Mouse (Mus musculus): Measurements from ENCODE around the gene Trdn. TPM values are rescaled to one million over a fixed set of nuclear protein-coding genes. Genes with fewer than 3 reads are reported as not detected.

Trdn gene
- total RNA-seq, 2 experiments from 2014 or later, result 0.52 TPM; not detected in 1

GRCm38 (mm10) chr10:33179731-33180631, 99.6 kb downstream of the Trdn start:
- Histone ChIP-seq H3K27ac (no peak overlapping the region), H3K4me3 (no peak overlapping the region)
- no peak for DNase-seq (ENCODE audit: low spot score in 2 of 2)
- no peak for TF ChIP-seq CTCF (conservative IDR thresholded peaks at IDR 0.05)

DNA sequence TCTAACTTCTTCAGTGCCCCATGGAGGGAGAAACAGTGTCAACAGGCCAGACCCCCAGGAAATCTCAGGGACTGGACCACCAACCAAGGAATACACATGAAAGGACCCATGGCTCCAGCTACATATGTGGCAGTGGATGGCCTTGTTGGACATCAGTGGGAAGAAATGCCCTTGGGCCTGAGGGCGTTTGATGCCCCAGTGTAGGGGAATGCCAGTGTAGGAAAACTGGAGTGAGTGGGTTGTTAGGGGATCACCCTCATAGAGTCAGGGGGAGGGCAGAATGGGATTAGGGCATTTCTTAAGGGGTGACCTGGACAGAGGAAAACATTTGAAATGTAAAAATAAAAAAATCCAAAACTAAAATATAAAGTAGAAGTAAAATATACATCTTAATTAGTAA, 108.7 kb downstream of the Trdn start:
- H3K27ac ChIP-seq, result no peak overlapping the region
- no peak for TF ChIP-seq CTCF (conservative IDR thresholded peaks at IDR 0.05)
- no peak for DNase-seq (ENCODE audit: low spot score in 2 of 2)
- H3K4me3 ChIP-seq, result no peak overlapping the region

- no peak for TF ChIP-seq CTCF (conservative IDR thresholded peaks at IDR 0.05)
- H3K27ac ChIP-seq, result no peak overlapping the region
- H3K4me3 ChIP-seq, result no peak overlapping the region
- no peak for DNase-seq (ENCODE audit: low spot score in 2 of 2)
Measured at GRCm38 (mm10) chr10:33195919-33196318, 115.6 kb downstream of the Trdn start.

GRCm38 (mm10) chr10:33198257-33198656, 117.9 kb downstream of the Trdn start:
- DNase-seq (ENCODE audit: low spot score in 2 of 2), result no peak
- no peak overlapping the region for H3K27ac ChIP-seq
- peak; percentile 12; the same call in 1 of the 2 replicates for TF ChIP-seq CTCF (conservative IDR thresholded peaks at IDR 0.05)
- H3K4me3 ChIP-seq, result no peak overlapping the region

GRCm38 (mm10) chr10:33210411-33210810, 130.1 kb downstream of the Trdn start:
- no peak for DNase-seq (ENCODE audit: low spot score in 2 of 2)
- Histone ChIP-seq H3K4me3 (no peak overlapping the region), H3K27ac (no peak overlapping the region)
- no peak for TF ChIP-seq CTCF (conservative IDR thresholded peaks at IDR 0.05)

- no peak for TF ChIP-seq CTCF (conservative IDR thresholded peaks at IDR 0.05)
- Histone ChIP-seq H3K27ac (no peak overlapping the region), H3K4me3 (no peak overlapping the region)
- DNase-seq (ENCODE audit: low spot score in 2 of 2), result no peak
Measured at GRCm38 (mm10) chr10:33253911-33254310, 173.6 kb downstream of the Trdn start.

DNA sequence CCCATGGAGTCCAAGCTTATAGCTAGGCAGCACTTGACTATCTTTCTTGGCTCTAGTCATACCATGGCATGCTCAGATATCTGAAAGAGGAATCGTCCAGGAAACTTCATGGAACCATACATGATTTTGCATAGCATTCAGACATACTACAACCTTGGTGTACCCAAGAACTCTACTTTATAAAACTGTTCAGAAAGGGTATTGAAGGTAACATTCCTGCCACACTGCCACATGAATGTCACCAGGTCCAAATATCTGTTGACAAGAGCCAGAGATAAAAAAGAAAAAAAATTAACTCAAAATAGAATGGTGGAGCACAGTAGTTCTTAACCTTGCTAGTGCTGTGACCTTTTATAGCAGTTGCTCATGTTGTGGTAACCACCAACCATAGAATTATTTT, 175.8 kb downstream of the Trdn start:
- no peak for DNase-seq (ENCODE audit: low spot score in 2 of 2)
- TF ChIP-seq CTCF (conservative IDR thresholded peaks at IDR 0.05), result no peak

DNA sequence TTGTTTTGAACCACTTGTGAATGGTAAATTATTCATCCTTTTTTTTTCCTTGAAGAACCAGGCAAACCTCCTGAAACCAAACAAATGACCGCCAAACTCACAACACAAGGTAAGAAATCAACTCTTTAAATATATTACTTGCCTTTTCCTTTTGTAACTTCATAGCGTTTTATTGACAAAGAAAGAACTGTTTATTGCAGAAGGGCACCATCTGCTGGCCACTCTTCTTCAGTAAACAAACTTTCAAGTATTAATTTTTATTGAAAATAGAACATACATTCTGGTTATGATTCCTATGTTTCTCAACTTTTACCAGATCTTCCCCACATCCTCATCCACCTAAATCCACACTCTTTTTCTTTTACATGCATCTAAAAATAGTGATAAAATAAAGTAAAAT, 224.6 kb downstream of the Trdn start:
- Histone ChIP-seq H3K27ac (no peak overlapping the region), H3K4me3 (no peak overlapping the region)
- TF ChIP-seq CTCF (conservative IDR thresholded peaks at IDR 0.05), result peak; percentile 74
- DNase-seq (ENCODE audit: low spot score in 2 of 2), result peak; percentile 6 to 53

More for the DNA sequence above, 175.8 kb downstream of the Trdn start:
- Histone ChIP-seq H3K4me3 (no peak overlapping the region), H3K27ac (no peak overlapping the region)

DNA sequence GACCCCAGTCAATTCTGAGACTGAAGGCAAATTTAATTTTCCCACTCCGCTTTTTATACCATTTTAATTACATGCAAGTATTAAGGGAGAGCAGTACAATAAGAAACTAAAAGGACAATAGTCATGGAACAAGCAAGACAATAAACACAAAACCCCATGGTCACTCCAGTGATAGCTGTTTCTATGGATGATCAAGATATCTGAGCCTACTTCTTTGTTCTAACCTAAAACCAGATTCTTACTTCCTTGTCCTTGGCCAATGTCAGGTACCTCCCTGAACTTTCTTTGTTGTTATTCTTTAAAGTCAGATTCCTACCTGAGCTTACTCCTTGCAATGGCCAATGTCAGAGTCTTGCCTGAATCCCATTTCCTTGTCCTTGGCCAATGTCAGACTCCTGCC, 272.7 kb downstream of the Trdn start:
- H3K4me3 ChIP-seq, result no peak overlapping the region
- H3K27ac ChIP-seq, result no peak overlapping the region
- no peak for TF ChIP-seq CTCF (conservative IDR thresholded peaks at IDR 0.05)
- no peak for DNase-seq (ENCODE audit: low spot score in 2 of 2)

- no peak for TF ChIP-seq CTCF (conservative IDR thresholded peaks at IDR 0.05)
- Histone ChIP-seq H3K4me3 (no peak overlapping the region), H3K27ac (no peak overlapping the region)
- no peak for DNase-seq (ENCODE audit: low spot score in 2 of 2)
Measured at GRCm38 (mm10) chr10:33366521-33366920, 286.2 kb downstream of the Trdn start.

- H3K4me3 ChIP-seq, result no peak overlapping the region
- no peak for TF ChIP-seq CTCF (conservative IDR thresholded peaks at IDR 0.05)
- DNase-seq (ENCODE audit: low spot score in 2 of 2), result no peak
- H3K27ac ChIP-seq, result no peak overlapping the region
Measured at GRCm38 (mm10) chr10:33370534-33370933, 290.2 kb downstream of the Trdn start.

- Histone ChIP-seq H3K27ac (no peak overlapping the region), H3K4me3 (no peak overlapping the region)
- TF ChIP-seq CTCF (conservative IDR thresholded peaks at IDR 0.05), result no peak
- DNase-seq (ENCODE audit: low spot score in 2 of 2), result no peak
Measured at GRCm38 (mm10) chr10:33375474-33376029, 295.2 kb downstream of the Trdn start.

Other genes with a start within 250 kb of the Trdn start
- 10 to 100 TPM; 27.1 to 28.1 TPM for gene Nkain2, start 190.1 kb upstream of the Trdn start, total RNA-seq (2021)

Measured in layer of hippocampus, adult 2 months (tissue).